Comparison of ENCODE assay signal across 17 mouse cellular contexts in the genomic region with DNA sequence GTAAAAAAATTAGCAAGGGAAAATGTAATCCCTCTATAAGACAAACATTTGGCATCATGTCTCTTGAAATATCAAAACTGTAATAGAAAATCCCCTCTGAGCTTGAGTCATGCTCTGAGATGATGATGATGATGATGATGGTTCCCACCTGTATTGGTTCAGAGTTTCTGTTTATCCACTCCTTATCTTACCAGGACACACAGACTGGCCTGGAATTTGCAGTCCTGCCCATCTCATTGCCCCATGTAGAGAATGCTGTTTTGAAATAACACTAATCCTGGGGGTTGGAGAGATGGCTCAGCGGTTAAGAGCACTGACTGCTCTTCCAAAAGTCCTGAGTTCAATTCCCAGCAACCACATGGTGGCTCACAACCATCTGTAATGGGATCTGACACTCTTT. TPM values are rescaled to one million over a fixed set of nuclear protein-coding genes. Genes with fewer than 3 reads are reported as not detected.
"Had no signal": no experiment of that assay in that cellular context is flagged by ENCODE, and none has a peak within 500 bp of the region (broad histone marks: within the 10 kb centered on the region; RNA-seq: fewer than 3 reads in every experiment).

No protein-coding gene starts in this region.

- DNase-seq: kidney, adult 18-20 months; kidney, adult 9 months; kidney, postnatal 14 days; kidney, postnatal 4 days; left cerebral cortex, postnatal 4 days; lung, adult 2 months; lung, postnatal 14 days; lung, postnatal 4 days; midbrain, embryonic 14.5 days; thymus, adult 2 months; thymus, postnatal 14 days; thymus, postnatal 4 days had no signal

- H3K4me2 ChIP-seq: limb, embryonic 12.5 days; limb, embryonic 15.5 days; midbrain, embryonic 11.5 days had no signal

- H3K27ac ChIP-seq: limb, embryonic 12.5 days; limb, embryonic 15.5 days had no signal

- H3K9ac ChIP-seq: limb, embryonic 12.5 days; limb, embryonic 15.5 days had no signal

- H3K4me3 ChIP-seq: limb, embryonic 12.5 days; limb, embryonic 15.5 days had no signal

- H3K9me3 ChIP-seq: limb, embryonic 12.5 days; limb, embryonic 15.5 days had no signal

- H3K27me3 ChIP-seq: limb, embryonic 12.5 days had no signal

- H3K36me3 ChIP-seq: limb, embryonic 12.5 days; limb, embryonic 15.5 days had no signal

RNA-seq across cellular contexts. Expression of gene Serping1, which starts 42.9 kb away (rescaled TPM):
- total RNA-seq: megakaryocyte progenitor cell, adult 5-6 weeks; megakaryocyte-erythroid progenitor cell, adult 5-6 weeks had no signal
